Mouse (Mus musculus): ENCODE data around the gene Tmem254a.
"Not testable (repeated sequence)": the region's sequence is repeated elsewhere in the genome, so short reads cannot be mapped to it uniquely, and the experiment has no call there.

Tmem254a gene

DNA sequence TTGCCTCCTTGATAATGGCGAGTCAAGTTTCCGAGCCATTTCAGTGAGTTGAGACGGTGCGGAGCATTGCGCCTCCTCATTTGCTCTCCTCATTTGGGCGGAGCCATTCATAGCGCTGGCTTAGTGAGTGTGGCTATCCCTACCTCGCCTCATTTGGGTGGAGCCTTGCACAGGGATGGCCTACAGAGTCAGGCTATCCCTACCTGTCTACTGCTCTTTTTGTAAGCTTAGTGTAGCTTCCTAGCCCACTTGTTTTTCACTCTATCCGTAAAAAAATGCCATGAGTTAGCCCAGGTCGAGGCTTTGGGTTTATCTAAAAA lies at the start of gene Tmem254a:
Gene Tmem254a, minus strand, starts transcription at position 111 of the 320 bp plus-strand sequence.
- in situ Hi-C loops (cut with MboI; ENCODE audit: unreplicated experiment in 2 of 2), result not testable (repeated sequence)

- in situ Hi-C loops (cut with MboI; ENCODE audit: unreplicated experiment in 2 of 2), result not testable (repeated sequence)
These were observed 30.4 kb upstream of the Tmem254a start for GRCm38 (mm10) chr14:25957861-25958260.

DNA sequence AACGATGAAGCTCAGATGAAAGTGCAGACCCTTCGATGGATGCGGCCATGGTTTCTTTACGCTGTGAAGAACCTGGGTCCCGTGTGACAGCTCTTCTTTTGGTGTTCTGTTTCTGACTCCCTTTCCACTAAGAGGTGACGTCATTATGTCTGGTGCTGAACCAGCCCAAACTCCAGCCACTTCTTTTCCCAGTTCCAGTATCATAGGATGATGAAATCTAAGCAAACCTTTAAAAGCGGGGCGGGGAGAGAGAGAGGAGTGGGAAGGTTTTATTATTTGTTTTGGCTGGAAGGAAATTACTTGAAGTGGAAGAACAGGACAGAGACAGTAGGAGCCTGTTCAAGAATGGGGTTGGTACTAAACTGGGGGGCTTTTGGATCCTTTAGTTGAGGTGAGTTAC lies 10.5 kb upstream of the Tmem254a start, which contains the start of gene Cphx1:
Gene Cphx1, plus strand, starts transcription at position 301 of the 400 bp plus-strand sequence.
- in situ Hi-C loops (cut with MboI; ENCODE audit: unreplicated experiment in 2 of 2), result not testable (repeated sequence)

DNA sequence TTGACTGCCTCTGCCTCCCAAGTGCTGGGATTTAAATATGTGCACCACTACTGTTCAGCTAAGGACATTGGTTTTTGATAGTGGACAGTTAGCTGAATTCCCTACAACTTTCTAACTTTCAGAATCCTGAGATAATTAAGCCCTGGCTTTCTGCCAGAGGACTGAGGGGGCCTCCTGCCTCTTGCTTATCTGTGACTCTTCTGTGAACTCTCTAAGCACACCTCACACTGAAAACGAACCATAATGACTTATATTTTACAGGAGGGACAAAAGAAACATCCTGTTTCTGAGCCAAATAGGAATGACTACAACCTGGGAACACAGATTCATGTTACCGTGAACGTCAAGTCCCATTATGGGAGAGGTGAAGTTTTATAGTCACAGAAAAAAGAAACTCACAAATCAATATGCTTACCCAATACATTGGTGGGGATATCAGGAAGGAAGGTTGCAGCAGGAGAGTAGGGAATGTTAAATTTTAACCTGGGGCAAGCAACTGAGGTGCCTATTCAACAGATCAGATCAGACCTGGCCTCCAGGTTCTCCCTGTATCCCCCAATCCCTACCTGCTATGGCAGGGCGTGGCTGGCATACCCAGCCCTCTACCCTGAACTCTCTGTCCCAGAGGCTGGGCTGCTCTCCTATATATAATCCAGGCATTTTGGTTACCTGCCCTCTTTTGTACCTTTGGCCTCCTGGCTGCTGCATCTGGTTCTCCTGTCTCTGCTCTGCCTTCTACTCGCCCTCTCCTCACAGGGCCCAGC lies 9.6 kb upstream of the Tmem254a start:
- in situ Hi-C loops (cut with MboI; ENCODE audit: unreplicated experiment in 2 of 2), result not testable (repeated sequence)

GRCm38 (mm10) chr14:25926814-25927561 lies 484 bp downstream of the Tmem254a start:
- in situ Hi-C loops (cut with MboI; ENCODE audit: unreplicated experiment in 2 of 2), result not testable (repeated sequence)

GRCm38 (mm10) chr14:25918427-25919170 lies 8.9 kb downstream of the Tmem254a start:
- in situ Hi-C loops (cut with MboI; ENCODE audit: unreplicated experiment in 2 of 2), result not testable (repeated sequence)

DNA sequence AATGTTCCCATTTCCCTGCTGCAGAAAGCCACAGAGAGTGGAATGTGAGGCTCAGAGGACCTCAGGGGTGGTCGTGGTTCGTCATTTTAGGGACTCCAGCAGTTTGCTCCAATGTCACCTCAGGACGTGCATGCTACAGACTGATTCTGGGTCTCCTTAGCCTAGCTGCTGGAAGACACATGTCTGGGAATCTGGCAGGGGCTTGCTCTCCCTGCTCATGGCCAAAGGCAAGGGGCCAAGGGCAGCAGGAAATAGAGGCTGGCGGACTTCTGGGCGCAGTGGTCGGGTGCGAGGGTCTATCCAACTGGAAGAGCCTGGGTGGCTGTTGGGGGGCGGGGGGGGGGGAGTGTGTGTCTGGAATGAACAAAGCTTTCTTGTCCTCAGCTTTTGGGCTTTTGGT lies 18.5 kb downstream of the Tmem254a start:
- in situ Hi-C loops (cut with MboI; ENCODE audit: unreplicated experiment in 2 of 2), result not testable (repeated sequence)

- in situ Hi-C loops (cut with MboI; ENCODE audit: unreplicated experiment in 2 of 2), result not testable (repeated sequence)
These were observed 20.2 kb downstream of the Tmem254a start for GRCm38 (mm10) chr14:25907272-25907671.

DNA sequence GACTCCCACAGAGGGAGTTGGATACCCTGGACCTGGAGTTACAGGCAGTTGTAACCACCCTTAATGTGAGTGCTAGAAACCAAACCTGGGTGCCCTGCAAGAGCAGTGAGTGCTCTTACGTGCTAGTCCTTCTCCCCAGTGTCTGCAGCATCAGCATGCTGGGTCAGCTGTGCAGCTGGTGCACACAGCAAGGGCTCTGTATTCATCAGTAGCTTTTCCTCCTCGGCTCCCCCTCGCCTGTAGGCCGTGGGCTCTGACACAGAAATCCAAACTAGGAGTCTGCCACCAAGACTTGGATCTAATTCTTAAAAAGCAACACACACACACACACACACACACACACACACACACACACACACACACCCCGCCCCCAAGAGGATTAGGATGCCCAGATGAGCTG lies 22.2 kb downstream of the Tmem254a start:
- in situ Hi-C loops (cut with MboI; ENCODE audit: unreplicated experiment in 2 of 2), result not testable (repeated sequence)

GRCm38 (mm10) chr14:25903000-25903399 lies 24.5 kb downstream of the Tmem254a start, which contains the start of gene Plac9a:
TSS of gene Plac9a (minus strand) at chr14:25903100.
- in situ Hi-C loops (cut with MboI; ENCODE audit: unreplicated experiment in 2 of 2), result not testable (repeated sequence)

- in situ Hi-C loops (cut with MboI; ENCODE audit: unreplicated experiment in 2 of 2), result not testable (repeated sequence)
These were observed 31.8 kb downstream of the Tmem254a start for GRCm38 (mm10) chr14:25895686-25896085.

DNA sequence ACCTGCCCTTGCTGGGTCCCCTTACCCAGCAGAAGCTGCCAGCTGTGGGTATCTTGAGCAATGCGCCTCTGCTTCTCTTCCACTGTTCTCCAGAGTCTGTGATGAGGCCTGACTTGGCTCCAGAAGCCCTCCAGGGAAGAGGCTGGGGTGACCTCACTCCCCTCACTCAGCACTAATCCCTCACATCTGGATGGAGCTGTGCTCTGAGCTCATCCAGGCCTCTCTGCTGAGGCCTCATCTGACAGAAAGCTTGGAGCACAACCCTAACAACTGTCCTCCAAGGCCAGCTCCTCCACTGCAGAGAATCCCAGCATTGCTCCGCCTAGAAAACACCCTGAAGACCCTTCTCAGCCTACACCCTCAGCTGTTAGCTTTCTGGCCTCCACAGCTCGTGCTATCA lies 32.9 kb downstream of the Tmem254a start:
- in situ Hi-C loops (cut with MboI; ENCODE audit: unreplicated experiment in 2 of 2), result not testable (repeated sequence)

DNA sequence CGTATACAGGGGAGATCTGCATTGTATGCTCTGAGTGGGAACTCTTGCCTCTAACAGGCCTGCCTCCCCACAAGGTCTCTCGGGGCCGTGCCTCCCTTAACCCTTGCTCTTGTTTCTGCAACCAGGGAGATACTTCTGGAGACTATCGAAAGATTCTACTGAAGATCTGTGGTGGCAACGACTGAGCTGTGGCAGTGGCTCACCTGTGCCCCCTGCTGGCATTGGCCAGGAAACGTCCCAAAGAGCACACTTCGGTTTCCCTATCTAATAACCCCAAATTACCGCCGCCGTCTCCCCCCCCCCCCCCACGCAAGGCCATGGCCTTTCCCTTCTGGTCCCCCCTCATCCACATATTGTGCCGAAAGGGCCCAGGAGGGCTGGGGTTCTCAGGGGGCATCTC lies 41.6 kb downstream of the Tmem254a start:
- in situ Hi-C loops (cut with MboI; ENCODE audit: unreplicated experiment in 2 of 2), result not testable (repeated sequence)

DNA sequence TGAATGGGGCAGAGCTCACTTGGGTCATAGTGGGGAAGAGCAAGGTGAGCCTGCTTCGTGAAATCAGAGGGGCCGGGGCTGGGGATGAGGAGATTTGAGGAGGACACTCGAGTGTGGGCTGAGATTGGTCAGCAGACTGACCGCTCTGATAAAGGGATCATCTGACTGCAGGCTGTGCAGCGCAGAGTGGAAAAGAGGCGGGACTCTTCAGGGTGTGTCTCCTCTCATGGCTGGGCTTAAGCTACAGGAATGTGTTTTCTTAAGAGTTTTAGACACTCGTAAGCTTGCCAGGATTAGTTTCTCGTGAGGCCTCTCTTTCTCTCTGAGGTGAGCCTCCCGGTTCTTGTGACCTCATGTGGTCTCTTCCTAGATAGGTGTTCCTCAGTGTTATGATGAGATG lies 45.7 kb downstream of the Tmem254a start:
- in situ Hi-C loops (cut with MboI; ENCODE audit: unreplicated experiment in 2 of 2), result not testable (repeated sequence)

GRCm38 (mm10) chr14:25876640-25877039 lies 50.8 kb downstream of the Tmem254a start:
- in situ Hi-C loops (cut with MboI; ENCODE audit: unreplicated experiment in 2 of 2), result not testable (repeated sequence)

Data from v-Abl transformed pro-B cells (cell line).